Mouse (Mus musculus) brain, embryonic 14.5 days (tissue): ENCODE results near the gene Ahnak2. TPM values are rescaled to one million over a fixed set of nuclear protein-coding genes. Genes with fewer than 3 reads are reported as not detected.
"Not testable (repeated sequence)": the region's sequence is repeated elsewhere in the genome, so short reads cannot be mapped to it uniquely, and the experiment has no call there.

Source experiments
- DNase-seq: peaks from one replicate; pipeline ENCODE4 v3.0.0-alpha.2; 2011; ENCODE audit warnings: low read depth
- CTCF ChIP-seq: fragments of 200-500 bp; IDR thresholded peaks from 2 replicates; pipeline ENCODE4 v1.5.1; 2012; ENCODE audit warnings: inconsistent platforms, mild to moderate bottlenecking, moderate library complexity, borderline replicate concordance; ENCODE audit not compliant: insufficient read depth, insufficient read length; ENCODE audit errors: extremely low read depth
- POLR2A ChIP-seq: fragments of 200-500 bp; IDR thresholded peaks from 2 replicates; pipeline ENCODE4 v1.6.1; 2012; ENCODE audit warnings: mild to moderate bottlenecking, inconsistent platforms, borderline replicate concordance; ENCODE audit not compliant: poor library complexity, insufficient read depth, insufficient read length, severe bottlenecking; ENCODE audit errors: extremely low read depth
- polyA plus RNA-seq: library from polyadenylated mRNA; depleted of rRNA; stranded (reverse); fragments of >200 nt; gene quantifications from 2 replicates; pipeline ENCODE4 v1.2.3, GENCODE M21; 2012

The Ahnak2 gene
- polyA plus RNA-seq, 1 experiment, result 1.6 TPM

DNA sequence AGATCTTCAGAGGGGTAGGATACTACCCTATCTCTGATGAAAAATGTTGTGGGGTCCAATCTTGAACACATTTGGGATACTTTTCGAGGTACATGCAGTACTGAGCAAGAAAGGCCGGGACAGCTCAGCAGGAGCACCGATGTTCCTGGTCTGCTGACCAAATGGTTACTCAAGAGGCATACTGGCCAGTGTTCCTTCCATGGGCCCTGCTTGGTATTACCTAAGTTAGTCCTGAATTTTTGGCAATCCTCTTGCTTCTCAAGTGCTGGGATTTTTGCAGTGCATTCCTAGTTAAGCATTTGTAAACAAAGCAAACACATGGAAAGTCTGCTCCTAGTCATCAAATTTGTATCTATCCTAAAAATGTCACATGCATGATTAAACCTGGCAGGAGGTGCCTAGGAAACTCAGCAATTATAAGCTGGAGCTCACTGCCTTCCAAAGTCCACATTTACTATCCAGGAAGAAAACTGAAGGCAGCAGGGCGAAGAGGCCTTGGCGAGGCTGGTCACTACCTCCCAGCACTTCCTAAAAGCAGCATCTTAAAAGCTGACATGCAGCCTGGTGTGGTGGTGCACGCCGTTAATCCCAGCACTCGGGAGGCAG is 16.7 kb upstream of the Ahnak2 start:
- no peak for DNase-seq

DNA sequence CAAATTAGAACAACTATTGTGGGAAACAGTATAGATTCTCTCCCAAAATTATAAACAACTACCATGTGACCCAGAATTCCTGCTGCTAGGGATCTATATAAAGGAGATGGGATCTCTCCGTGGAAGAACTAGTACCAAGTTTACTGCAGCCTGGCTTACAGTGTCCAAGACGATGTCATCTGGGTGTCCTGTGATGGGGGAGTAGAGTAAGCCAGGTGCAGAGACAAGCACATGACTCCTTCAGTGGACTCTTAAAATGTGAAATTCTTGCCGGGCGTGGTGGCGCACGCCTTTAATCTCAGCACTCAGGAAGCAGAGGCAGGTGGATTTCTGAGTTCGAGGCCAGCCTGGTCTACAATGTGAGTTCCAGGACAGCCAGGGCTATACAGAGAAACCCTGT is 14.4 kb upstream of the Ahnak2 start:
- DNase-seq, result not testable (repeated sequence)

More for the DNA sequence above, 16.7 kb upstream of the Ahnak2 start:
- TF ChIP-seq CTCF (no peak), POLR2A (no peak)

DNA sequence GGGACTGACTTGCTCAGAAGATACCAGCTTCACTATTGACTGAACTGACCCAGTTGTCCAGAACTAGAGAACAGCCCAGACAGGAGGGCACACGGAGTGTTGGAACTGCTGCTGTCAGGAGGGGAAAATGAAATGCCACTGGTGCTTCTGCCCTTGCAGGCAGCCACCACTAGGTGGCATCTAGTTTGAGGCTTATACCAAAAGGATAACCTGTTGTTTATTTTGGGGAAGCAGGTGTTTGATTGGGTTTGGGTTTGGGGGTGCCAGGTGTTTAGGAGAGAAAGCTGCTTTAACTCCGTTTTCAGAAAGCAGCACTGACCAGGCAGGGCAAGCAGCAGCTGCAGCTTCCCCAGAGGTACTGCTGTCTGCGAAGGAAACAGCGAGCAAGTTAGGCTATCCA is 13.8 kb upstream of the Ahnak2 start:
- peak; percentile 37 for DNase-seq
- TF ChIP-seq POLR2A (no peak), CTCF (peak; percentile 85)

DNA sequence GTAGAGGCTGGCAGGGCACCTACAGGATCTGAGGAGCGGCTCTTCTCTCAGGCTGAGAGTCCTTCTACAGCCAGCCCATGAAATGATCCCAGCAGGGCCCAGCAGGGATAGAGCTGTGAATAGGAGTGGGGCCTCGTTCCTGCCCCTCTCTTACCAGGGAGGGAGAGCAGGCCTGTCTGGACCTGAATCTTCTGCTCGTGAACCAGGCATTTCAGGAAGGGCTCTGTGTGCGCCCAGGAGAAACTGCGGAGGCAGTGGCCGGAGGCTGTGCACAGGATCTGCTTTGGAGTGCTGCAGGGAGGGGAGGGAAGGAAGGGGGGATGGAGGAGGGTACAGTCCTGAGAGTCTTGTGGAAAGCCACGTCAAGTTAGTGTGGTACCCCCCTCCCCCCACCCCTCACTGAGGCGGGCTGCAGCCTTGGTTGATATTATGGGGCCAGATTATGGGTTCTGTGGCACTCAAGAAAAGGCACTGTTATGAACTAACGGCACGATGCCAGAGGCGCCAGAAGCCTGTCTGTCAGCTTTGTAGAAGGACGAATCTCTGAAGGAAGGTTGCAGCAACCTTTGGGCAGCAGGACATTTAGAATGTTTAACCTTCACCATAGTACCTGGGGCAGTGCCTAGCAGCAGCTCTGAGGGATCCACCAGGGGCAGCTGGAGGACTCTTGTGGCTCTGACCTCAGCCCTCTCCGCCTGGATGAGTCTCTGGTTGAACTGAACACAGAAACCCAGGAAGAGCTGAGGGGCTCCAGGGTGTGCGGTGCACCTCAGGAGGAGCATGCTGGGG is 12.4 kb upstream of the Ahnak2 start:
- TF ChIP-seq POLR2A (no peak), CTCF (no peak)
- DNase-seq, result no peak

DNA sequence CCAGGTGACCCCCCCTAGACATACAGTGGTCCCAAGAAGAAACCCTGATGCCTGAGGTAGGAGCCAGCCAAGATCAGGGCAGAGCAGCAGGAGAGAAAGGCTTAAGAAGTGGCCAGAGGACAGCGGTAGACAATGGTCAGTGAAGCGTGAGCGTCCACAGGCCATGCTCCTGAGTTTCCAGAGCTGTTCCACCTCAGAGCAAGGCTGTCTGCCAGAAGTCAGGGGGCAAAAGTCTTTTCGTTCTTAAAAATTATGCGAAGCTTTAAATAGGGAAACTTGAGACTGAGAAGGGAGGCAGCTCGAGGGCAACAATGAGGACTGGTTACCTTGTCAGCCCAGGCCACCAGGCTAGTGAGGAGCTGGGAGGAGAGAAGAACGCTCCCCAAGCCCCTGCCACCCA is 10.9 kb upstream of the Ahnak2 start:
- DNase-seq, result no peak
- no peak for TF ChIP-seq CTCF

DNA sequence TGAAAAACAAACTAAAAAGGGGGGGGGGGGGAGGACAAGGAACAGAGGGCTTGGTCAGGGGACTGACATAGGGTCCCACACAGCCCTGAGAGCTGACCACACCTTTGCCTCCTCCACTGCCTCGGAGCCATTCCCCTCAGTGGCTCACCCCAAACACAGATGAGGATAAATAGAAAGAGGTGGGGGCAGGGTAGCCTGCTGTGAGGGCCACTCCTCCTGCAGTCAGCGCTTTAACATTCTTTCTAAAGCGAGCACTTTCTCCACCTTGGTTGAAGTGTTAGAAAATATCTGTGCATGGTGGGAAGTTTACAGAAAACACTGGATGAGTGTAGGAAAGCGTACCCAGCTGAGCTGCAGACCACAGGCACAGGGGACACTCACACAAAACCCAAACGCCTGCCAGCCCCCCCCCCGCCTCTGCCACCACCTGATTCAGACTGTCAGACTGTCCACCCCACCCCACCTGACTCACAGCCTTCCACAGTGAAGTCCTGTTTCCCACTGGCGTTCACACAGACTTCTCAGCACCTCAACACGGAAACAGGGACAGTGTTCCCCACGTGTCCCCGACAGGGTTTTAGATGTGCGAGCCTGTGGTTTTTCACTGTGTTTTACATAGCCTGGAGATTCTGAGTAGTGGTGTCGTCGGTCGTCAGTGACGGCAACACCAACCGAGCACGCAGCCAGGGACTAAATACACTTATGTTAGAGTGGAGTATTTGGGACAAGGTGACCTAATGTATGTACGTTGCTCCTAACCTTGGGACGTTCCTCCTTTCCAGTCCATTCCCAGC is 7.8 kb upstream of the Ahnak2 start:
- TF ChIP-seq CTCF (no peak), POLR2A (no peak)

DNA sequence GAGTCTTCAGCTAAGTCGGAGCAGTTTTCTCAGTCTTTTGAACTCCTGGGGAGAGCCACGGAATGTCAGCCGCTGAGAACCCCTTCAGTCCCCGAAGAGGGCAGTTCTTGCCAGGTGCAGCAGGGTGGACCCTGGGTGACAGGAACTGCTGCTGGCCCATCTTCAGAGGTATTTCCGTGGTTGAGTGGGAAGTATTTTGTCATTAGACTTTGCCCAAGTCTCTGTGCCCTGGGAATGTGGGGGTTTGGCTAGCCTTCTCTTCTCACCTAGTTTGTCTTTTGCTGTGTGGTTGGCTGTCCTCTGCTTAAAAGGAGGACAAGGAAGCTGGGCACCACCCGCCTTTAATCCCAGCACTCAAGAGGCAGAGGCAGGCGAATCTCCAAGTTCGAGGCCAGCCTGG is 7.2 kb upstream of the Ahnak2 start:
- DNase-seq, result no peak
- no peak for TF ChIP-seq CTCF
- TF ChIP-seq POLR2A, result no peak

More for the DNA sequence above, 7.8 kb upstream of the Ahnak2 start:
- DNase-seq, result no peak

DNA sequence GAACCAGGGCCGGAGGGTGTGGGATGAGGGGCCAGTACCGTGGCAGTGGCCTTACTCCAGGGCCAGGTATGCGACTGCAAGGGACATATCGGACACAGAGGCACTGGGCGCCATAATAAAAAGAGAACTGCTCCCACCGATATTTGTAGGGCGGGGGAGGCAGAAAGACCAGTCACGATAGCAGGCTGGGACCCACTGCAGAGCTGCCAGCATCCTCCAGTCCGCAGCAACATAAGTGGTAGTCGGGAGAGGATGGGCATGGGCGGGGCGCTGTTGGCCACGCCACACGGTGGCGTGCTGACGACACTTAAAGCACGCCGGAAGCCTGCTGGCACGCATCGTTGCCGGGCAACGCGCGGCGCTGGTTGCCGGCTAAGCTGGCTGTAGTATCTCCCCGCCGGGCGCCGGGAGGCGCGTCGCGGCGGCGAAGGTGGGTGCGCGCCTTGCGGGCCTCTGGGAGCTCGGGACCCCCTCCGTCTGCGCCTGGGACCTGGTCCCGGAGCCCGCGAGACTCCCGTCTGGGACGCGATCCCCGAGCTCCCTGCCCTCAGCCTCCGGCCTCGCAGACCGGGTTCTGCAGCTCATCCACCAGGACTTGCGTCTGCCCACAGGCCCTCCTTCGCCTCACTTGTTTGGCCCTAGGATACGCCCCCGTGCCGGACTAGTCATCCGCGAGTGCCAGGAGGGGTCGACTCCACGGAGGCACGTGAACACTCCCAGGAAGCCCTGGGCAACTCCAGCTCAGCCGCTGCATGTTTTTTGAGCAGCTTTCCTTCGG is 6.3 kb upstream of the Ahnak2 start, which contains the start of gene Clba1:
Gene Clba1, plus strand, starts transcription at position 351 of the 778 bp plus-strand sequence.
- DNase-seq, result peak; percentile 98
- peak; percentile 57 for TF ChIP-seq POLR2A
- peak; percentile 51 for TF ChIP-seq CTCF

DNA sequence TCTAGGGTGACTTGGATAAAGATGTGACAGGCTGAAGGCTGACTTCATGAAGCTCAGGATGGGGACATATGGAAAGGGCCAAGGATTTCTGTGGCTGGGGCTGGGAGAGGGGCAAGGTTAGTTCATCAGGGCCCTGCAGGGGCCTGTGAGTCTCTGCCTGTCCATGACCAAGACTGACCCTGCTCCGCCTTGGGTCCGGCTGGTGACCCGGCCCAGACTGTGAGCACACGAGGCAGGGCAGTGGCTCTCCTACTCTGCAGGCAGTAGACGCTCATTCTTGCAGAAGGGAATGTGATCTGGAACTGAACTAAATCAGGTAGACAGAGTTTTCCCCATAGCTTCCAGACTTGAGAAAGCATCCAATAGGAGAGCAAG is 5.7 kb upstream of the Ahnak2 start:
- no peak for TF ChIP-seq POLR2A
- TF ChIP-seq CTCF, result no peak
- DNase-seq, result no peak

DNA sequence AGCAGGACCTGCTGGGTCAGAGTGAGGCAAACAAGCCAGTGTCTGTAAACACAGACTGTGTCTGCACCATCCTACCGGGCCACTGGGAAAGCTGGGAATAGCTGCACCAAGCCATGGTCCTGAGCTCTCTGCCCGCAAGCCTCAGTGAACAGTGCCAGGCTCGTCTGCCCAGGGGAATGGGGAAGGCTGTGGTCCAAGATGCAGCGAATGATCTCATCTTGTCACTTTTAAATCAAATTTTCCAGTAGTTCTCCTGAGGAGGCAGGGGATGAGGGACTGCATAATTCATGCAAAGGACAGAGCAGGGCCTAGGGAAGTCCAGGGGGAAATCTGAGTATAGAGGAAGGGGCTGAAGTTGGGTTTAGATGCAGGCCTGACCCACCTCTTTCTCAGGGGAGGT is 5.3 kb upstream of the Ahnak2 start:
- DNase-seq, result no peak
- TF ChIP-seq POLR2A (no peak), CTCF (no peak)

DNA sequence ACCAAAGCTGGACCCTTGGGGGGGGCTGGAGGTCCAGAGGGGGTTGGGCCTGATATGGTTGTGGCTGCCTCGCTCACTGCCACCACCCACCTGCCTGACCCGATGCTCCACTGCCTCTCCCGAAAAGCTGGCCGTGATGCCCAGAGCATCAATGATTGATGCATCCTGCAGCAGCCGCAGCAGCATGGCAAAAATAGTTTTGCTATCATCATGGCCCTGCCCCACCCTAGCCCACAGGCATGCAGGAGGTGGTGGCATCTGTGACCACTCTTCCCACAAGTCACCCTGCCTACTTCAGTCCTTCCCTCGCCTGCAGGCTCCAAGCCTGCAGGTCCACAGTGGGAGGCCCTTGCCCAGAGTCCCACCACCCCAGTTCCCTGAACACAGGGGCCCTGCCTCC is 3.6 kb upstream of the Ahnak2 start:
- TF ChIP-seq CTCF, result no peak
- no peak for TF ChIP-seq POLR2A
- DNase-seq, result no peak
